Mouse (Mus musculus) intestine, embryonic 15.5 days (tissue): Measurements from ENCODE around the gene Stk4. TPM values are rescaled to one million over a fixed set of nuclear protein-coding genes. Genes with fewer than 3 reads are reported as not detected.

Source experiments
- ATAC-seq: fragments of 200-750 bp; cut with Nextera tagmentation; 2 replicates; pipeline ENCODE4 v1.8.0; 2017; ENCODE audit warnings: moderate TSS enrichment, moderate library complexity
- H3K27ac ChIP-seq: fragments of 300-500 bp; sonication (generic); 2 replicates; pipeline ENCODE4 v1.5.1; 2015; ENCODE audit warnings: mild to moderate bottlenecking, inconsistent platforms
- H3K27me3 ChIP-seq: fragments of 300-500 bp; sonication (generic); replicated peaks from 2 replicates; pipeline ENCODE4 v1.6.1; 2015; ENCODE audit warnings: inconsistent platforms
- H3K36me3 ChIP-seq: fragments of 300-500 bp; sonication (generic); 2 replicates; pipeline ENCODE4 v1.6.1; 2015; ENCODE audit warnings: inconsistent platforms
- H3K4me1 ChIP-seq: fragments of 300-500 bp; sonication (generic); replicated peaks from 2 replicates; pipeline ENCODE4 v1.6.1; 2015; ENCODE audit warnings: inconsistent platforms
- H3K4me2 ChIP-seq: fragments of 300-500 bp; sonication (generic); replicated peaks from 2 replicates; pipeline ENCODE4 v1.6.1; 2015; ENCODE audit warnings: mild to moderate bottlenecking, inconsistent platforms
- H3K4me3 ChIP-seq: fragments of 300-500 bp; sonication (generic); replicated peaks from 2 replicates; pipeline ENCODE4 v1.5.1; 2015; ENCODE audit warnings: inconsistent platforms
- H3K9ac ChIP-seq: fragments of 300-500 bp; sonication (generic); 2 replicates; pipeline ENCODE4 v1.6.1; 2015; ENCODE audit warnings: inconsistent platforms
- H3K9me3 ChIP-seq: fragments of 300-500 bp; sonication (generic); 2 replicates; pipeline ENCODE4 v1.6.1; 2016; ENCODE audit warnings: inconsistent platforms
- WGBS: fragments of 180-500 bp; shearing (Covaris S2); methylation state at CpG from one replicate; pipeline ENCODE4 v1.1.7; 2015; 5-methylcytosine and 5-hydroxymethylcytosine counted together
- polyA plus RNA-seq: library from polyadenylated mRNA; unstranded; fragments of >200 nt; fragmentation: Nextera tagmentation; extraction: Ambion mirVana; gene quantifications from 2 replicates; pipeline ENCODE4 v1.2.1, GENCODE M21; 2015

Stk4 gene
- polyA plus RNA-seq, 1 experiment from 2014 or later: 19.9 TPM

GRCm38 (mm10) chr2:164108501-164108900 lies 38.4 kb downstream of the Stk4 start:
- 59% methylated on average over 4 of the region's 4 CpGs for WGBS
- no peak overlapping the region for H3K4me3 ChIP-seq
- H3K27me3 ChIP-seq: no peaks in the 10 kb centered on the region
- H3K9me3 ChIP-seq: no peaks in the 10 kb centered on the region
- no peak for ATAC-seq
- no peak overlapping the region for H3K9ac ChIP-seq
- no peaks in the 10 kb centered on the region; the same call in 1 of the 2 replicates for H3K36me3 ChIP-seq
- H3K4me1 ChIP-seq: peaks cover 3% of the 10 kb centered on the region
- no peak overlapping the region for H3K4me2 ChIP-seq
- no peak overlapping the region for H3K27ac ChIP-seq

DNA sequence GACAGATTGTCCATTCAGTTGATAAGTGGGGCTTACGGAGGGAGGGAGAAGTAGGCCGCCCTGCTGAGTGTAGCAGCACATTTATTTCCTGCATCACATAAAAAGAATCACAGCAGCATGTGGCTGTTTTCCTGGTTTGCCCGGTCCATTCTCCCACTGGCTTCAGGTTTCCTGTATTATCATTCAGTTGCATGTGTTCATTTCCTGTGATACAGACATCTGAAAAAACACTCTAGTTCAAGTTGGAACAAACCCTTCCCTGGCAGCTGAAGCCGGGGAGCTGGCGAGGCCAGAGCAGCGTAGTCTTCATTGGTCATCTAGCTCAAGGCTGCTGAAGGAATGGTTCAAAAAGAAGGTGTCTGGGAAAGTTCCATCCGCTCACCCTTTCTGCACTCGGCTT lies 41.4 kb downstream of the Stk4 start:
- no peak for ATAC-seq
- no peak overlapping the region for H3K27ac ChIP-seq

DNA sequence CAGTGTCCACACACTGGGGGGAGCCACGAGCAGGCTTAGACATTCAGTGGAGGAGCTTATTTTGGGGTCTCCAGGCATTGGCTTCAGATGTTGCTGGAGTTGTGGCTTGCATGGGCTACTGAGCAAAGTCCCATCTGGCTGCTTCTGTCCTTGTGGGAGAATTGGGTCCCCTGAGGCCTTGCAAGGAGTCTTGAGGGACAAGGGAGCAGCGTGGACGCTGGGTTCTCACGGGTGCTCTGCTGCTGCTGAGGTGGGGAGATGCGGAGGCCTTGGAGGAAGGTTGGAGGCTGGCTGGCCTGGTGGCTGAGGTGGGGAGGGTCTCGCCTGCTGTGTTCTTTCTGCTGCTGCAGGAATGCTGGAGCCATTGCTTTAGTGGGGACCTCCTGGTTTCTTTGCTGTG lies 43.9 kb downstream of the Stk4 start:
- Histone ChIP-seq H3K27ac (no peak overlapping the region), H3K9me3 (no peaks in the 10 kb centered on the region), H3K4me2 (no peak overlapping the region), H3K4me3 (no peak overlapping the region), H3K9ac (no peak overlapping the region), H3K27me3 (no peaks in the 10 kb centered on the region), H3K36me3 (peaks cover 3% of the 10 kb centered on the region; the same call in 1 of the 2 replicates), H3K4me1 (no peaks in the 10 kb centered on the region)
- no peak for ATAC-seq
- WGBS: 85% methylated on average over 6 of the region's 6 CpGs

More for the DNA sequence above, 41.4 kb downstream of the Stk4 start:
- Histone ChIP-seq H3K9ac (no peak overlapping the region), H3K4me1 (peaks cover 3% of the 10 kb centered on the region), H3K36me3 (no peaks in the 10 kb centered on the region; the same call in 1 of the 2 replicates), H3K27me3 (no peaks in the 10 kb centered on the region), H3K4me2 (no peak overlapping the region), H3K9me3 (no peaks in the 10 kb centered on the region), H3K4me3 (no peak overlapping the region)
- 83% methylated on average over 8 of the region's 8 CpGs for WGBS

DNA sequence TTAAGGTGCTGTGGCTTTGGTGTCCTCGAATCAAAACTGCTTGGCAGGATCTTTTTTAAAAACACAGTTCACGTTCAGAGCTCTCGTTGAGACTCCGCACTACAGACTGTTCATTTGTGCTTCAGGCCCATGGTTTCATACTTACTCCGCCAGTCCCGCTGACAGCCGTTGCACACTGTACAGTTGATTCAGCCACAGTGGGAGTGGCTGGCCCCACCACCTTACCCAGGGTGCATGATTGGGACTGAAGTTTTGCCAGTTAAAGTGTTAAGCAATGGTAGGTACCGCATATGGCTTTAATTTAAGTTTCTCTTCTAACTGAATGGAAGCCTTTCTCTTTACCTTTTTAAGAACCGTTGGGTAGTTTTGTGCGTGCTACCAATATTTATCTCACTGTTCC lies 45.4 kb downstream of the Stk4 start:
- H3K9ac ChIP-seq: no peak overlapping the region
- WGBS: 89% methylated on average over 10 of the region's 10 CpGs
- no peaks in the 10 kb centered on the region for H3K27me3 ChIP-seq
- no peak for ATAC-seq
- no peak overlapping the region for H3K27ac ChIP-seq
- no peak overlapping the region for H3K4me3 ChIP-seq
- peaks cover 12% of the 10 kb centered on the region; the same call in 1 of the 2 replicates for H3K36me3 ChIP-seq
- H3K4me1 ChIP-seq: no peaks in the 10 kb centered on the region
- H3K9me3 ChIP-seq: no peaks in the 10 kb centered on the region
- no peak overlapping the region for H3K4me2 ChIP-seq

- Histone ChIP-seq H3K4me1 (no peaks in the 10 kb centered on the region), H3K9me3 (no peaks in the 10 kb centered on the region), H3K27me3 (no peaks in the 10 kb centered on the region), H3K9ac (no peak overlapping the region), H3K27ac (no peak overlapping the region), H3K36me3 (peaks cover 12% of the 10 kb centered on the region; the same call in 1 of the 2 replicates), H3K4me3 (no peak overlapping the region), H3K4me2 (no peak overlapping the region)
- 91% methylated on average over 6 of the region's 6 CpGs for WGBS
- no peak for ATAC-seq
These were observed 49.4 kb downstream of the Stk4 start for GRCm38 (mm10) chr2:164119503-164119902.

DNA sequence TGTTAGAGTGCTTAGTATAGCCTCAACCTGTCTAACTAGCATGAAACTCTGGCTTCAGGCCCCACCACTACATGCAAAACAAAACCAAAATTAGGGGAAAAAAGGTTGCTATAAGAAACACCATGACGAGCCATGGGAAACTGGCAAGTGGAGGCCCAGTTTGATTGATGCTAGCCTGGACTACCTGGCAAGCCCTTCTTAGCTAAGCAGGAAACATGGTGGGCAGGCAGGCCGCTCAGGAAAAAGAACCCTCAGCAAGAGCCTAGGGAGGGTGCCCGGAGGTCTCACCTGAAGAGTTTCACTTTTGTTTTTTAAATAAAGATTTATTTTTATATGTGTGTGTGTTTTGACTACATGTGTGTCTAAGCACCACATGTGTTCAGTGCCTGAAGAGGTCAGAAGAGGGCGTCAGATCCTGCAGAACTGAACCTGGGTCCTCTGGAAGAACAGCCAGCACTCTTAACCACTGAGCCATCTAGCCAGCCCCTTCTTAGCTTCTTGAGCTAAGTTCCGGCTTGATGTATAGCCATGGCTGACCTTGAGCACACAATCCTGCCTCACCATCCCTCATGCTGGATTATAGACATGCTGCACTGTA lies 53.1 kb downstream of the Stk4 start:
- Histone ChIP-seq H3K9ac (no peak overlapping the region), H3K4me3 (no peak overlapping the region), H3K4me1 (no peaks in the 10 kb centered on the region), H3K4me2 (no peak overlapping the region), H3K27ac (no peak overlapping the region), H3K9me3 (no peaks in the 10 kb centered on the region), H3K36me3 (peaks cover 15% of the 10 kb centered on the region; the same call in 1 of the 2 replicates), H3K27me3 (no peaks in the 10 kb centered on the region)
- ATAC-seq: no peak
- WGBS: 86% methylated on average over 5 of the region's 5 CpGs

GRCm38 (mm10) chr2:164126533-164126955 lies 56.4 kb downstream of the Stk4 start:
- 66% methylated on average over 13 of the region's 13 CpGs for WGBS
- Histone ChIP-seq H3K27me3 (no peaks in the 10 kb centered on the region), H3K36me3 (0 out of 2 replicates have a peak, but pooled peaks cover 3% of the 10 kb centered on the region), H3K4me3 (no peak overlapping the region), H3K27ac (no peak overlapping the region), H3K9me3 (no peaks in the 10 kb centered on the region), H3K9ac (no peak overlapping the region), H3K4me2 (no peak overlapping the region), H3K4me1 (no peaks in the 10 kb centered on the region)
- ATAC-seq: no peak

DNA sequence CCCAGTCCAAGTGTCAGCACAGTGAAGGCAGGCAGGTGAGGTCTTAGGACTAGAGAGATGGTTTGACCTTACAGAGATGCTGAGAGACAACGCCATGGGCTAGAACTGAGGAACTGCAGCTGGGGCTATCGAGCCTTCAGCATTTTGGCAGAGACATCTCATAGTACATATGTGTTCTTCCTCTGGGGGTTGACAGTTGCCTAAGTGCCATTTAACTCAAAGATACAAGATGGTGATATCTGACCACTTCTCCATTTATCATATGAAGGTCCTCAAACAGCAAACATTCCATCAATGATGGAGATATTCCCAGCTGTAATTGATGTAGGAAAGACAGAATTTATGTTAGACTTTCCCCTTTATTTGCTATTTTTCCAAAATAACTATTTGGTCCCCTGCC lies 57.2 kb downstream of the Stk4 start:
- no peak overlapping the region for H3K9ac ChIP-seq
- H3K27ac ChIP-seq: no peak overlapping the region
- H3K27me3 ChIP-seq: no peaks in the 10 kb centered on the region
- H3K4me2 ChIP-seq: no peak overlapping the region
- 0 out of 2 replicates have a peak, but pooled peaks cover 3% of the 10 kb centered on the region for H3K36me3 ChIP-seq
- no peaks in the 10 kb centered on the region for H3K9me3 ChIP-seq
- ATAC-seq: no peak
- H3K4me1 ChIP-seq: no peaks in the 10 kb centered on the region
- H3K4me3 ChIP-seq: no peak overlapping the region
- WGBS: 85% methylated on average over 2 of the region's 2 CpGs

GRCm38 (mm10) chr2:164128576-164129411 lies 58.7 kb downstream of the Stk4 start:
- Histone ChIP-seq H3K36me3 (0 out of 2 replicates have a peak, but pooled peaks cover 3% of the 10 kb centered on the region), H3K27ac (no peak overlapping the region), H3K27me3 (no peaks in the 10 kb centered on the region), H3K9me3 (no peaks in the 10 kb centered on the region), H3K4me2 (no peak overlapping the region), H3K4me3 (no peak overlapping the region), H3K4me1 (no peaks in the 10 kb centered on the region), H3K9ac (no peak overlapping the region)
- WGBS: 88% methylated on average over 12 of the region's 12 CpGs
- ATAC-seq: no peak

GRCm38 (mm10) chr2:164131586-164131985 lies 61.5 kb downstream of the Stk4 start:
- Histone ChIP-seq H3K4me2 (no peak overlapping the region), H3K9ac (no peak overlapping the region), H3K4me1 (peaks cover 3% of the 10 kb centered on the region), H3K27ac (no peak overlapping the region), H3K27me3 (no peaks in the 10 kb centered on the region), H3K9me3 (no peaks in the 10 kb centered on the region), H3K36me3 (no peaks in the 10 kb centered on the region), H3K4me3 (no peak overlapping the region)
- WGBS: 85% methylated on average over 1 of the region's 1 CpGs
- no peak for ATAC-seq

DNA sequence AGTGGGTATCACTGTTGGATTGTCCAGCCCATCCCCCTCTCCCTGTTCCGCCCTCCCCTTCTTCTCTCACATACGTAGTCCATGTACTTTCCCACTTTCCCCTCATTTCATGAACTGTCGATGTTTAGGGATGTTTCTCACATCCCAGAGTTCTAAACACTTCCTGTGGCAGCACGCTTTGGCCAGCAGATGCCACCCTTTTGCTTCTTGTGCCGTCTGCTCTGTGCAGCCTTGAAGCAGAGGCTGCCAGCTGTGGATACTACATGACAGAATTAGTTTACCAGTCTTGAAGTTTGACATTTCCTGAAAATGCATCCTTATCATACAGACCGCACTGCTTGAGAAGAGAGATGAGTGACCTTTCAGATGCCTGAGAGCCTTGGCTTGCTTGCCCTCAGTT lies 64.4 kb downstream of the Stk4 start:
- Histone ChIP-seq H3K9ac (no peak overlapping the region), H3K4me2 (no peak overlapping the region), H3K27ac (no peak overlapping the region), H3K4me1 (peaks cover 14% of the 10 kb centered on the region), H3K4me3 (no peak overlapping the region), H3K27me3 (no peaks in the 10 kb centered on the region), H3K36me3 (no peaks in the 10 kb centered on the region), H3K9me3 (no peaks in the 10 kb centered on the region)
- no peak for ATAC-seq
- 60% methylated on average over 6 of the region's 6 CpGs for WGBS

GRCm38 (mm10) chr2:164135367-164135766 lies 65.2 kb downstream of the Stk4 start:
- H3K9ac ChIP-seq: no peak overlapping the region
- no peaks in the 10 kb centered on the region for H3K36me3 ChIP-seq
- no peak overlapping the region for H3K4me2 ChIP-seq
- peak overlapping the region; percentile 67; the same call in 1 of the 2 replicates for H3K27ac ChIP-seq
- peaks cover 14% of the 10 kb centered on the region for H3K4me1 ChIP-seq
- no peaks in the 10 kb centered on the region for H3K27me3 ChIP-seq
- no peak overlapping the region for H3K4me3 ChIP-seq
- ATAC-seq: peak; percentile 80
- 37% methylated on average over 1 of the region's 1 CpGs for WGBS
- no peaks in the 10 kb centered on the region for H3K9me3 ChIP-seq
